Mouse (Mus musculus) liver, embryonic 11.5 days (tissue): ENCODE results near the gene Ccdc170. TPM values are rescaled to one million over a fixed set of nuclear protein-coding genes. Genes with fewer than 3 reads are reported as not detected.

Experiments used
- ATAC-seq: fragments of 200-750 bp; cut with Nextera tagmentation; replicated peaks from 2 replicates; pipeline ENCODE4 v1.8.0; 2017; ENCODE audit warnings: moderate number of reproducible peaks, mild to moderate bottlenecking, moderate TSS enrichment, moderate library complexity; ENCODE audit not compliant: low FRiP score
- DNase-seq: peaks from one replicate; pipeline ENCODE4 v3.0.0-alpha.2; 2017; ENCODE audit warnings: low spot score
- H3K27ac ChIP-seq: fragments of 300-500 bp; sonication (generic); 2 replicates; pipeline ENCODE4 v1.5.1; 2014; ENCODE audit warnings: mild to moderate bottlenecking, low read depth, low read length, control low read depth
- H3K27me3 ChIP-seq: fragments of 300-500 bp; sonication (generic); replicated peaks from 2 replicates; pipeline ENCODE4 v1.6.1; 2014; ENCODE audit warnings: low read length, mixed read lengths; ENCODE audit not compliant: control insufficient read depth, insufficient read depth
- H3K36me3 ChIP-seq: fragments of 300-500 bp; sonication (generic); 2 replicates; pipeline ENCODE4 v1.6.1; 2014; ENCODE audit warnings: mild to moderate bottlenecking, low read length, moderate library complexity, mixed read lengths; ENCODE audit not compliant: control insufficient read depth, insufficient read depth
- H3K4me1 ChIP-seq: fragments of 300-500 bp; sonication (generic); replicated peaks from 2 replicates; pipeline ENCODE4 v1.6.1; 2014; ENCODE audit warnings: low read length, mixed read lengths; ENCODE audit not compliant: control insufficient read depth, insufficient read depth
- H3K4me2 ChIP-seq: fragments of 300-500 bp; sonication (generic); 2 replicates; pipeline ENCODE4 v1.6.1; 2014; ENCODE audit warnings: mild to moderate bottlenecking, control low read depth, moderate library complexity
- H3K4me3 ChIP-seq: fragments of 300-500 bp; sonication (generic); 2 replicates; pipeline ENCODE4 v1.5.1; 2014; ENCODE audit warnings: low read depth, low read length, control low read depth
- H3K9ac ChIP-seq: fragments of 300-500 bp; sonication (generic); 2 replicates; pipeline ENCODE4 v1.6.1; 2014; ENCODE audit warnings: low read depth, low read length, control low read depth
- H3K9me3 ChIP-seq: fragments of 300-500 bp; sonication (generic); 2 replicates; pipeline ENCODE4 v1.6.1; 2016; ENCODE audit warnings: low read length, inconsistent platforms, mixed read lengths; ENCODE audit not compliant: control insufficient read depth
- WGBS: fragments of 180-500 bp; shearing (Covaris S2); extraction: QIAGEN DNeasy Blood & Tissue Kit; methylation state at CpG from one replicate; pipeline ENCODE4 v1.1.7; 2014; 5-methylcytosine and 5-hydroxymethylcytosine counted together
- polyA plus RNA-seq: library from polyadenylated mRNA; unstranded; fragments of >200 nt; fragmentation: Nextera tagmentation; extraction: Ambion mirVana; gene quantifications from 2 replicates; pipeline ENCODE4 v1.2.1, GENCODE M21; 2014

Gene Ccdc170
- polyA plus RNA-seq, 1 experiment from 2014 or later: not detected

DNA sequence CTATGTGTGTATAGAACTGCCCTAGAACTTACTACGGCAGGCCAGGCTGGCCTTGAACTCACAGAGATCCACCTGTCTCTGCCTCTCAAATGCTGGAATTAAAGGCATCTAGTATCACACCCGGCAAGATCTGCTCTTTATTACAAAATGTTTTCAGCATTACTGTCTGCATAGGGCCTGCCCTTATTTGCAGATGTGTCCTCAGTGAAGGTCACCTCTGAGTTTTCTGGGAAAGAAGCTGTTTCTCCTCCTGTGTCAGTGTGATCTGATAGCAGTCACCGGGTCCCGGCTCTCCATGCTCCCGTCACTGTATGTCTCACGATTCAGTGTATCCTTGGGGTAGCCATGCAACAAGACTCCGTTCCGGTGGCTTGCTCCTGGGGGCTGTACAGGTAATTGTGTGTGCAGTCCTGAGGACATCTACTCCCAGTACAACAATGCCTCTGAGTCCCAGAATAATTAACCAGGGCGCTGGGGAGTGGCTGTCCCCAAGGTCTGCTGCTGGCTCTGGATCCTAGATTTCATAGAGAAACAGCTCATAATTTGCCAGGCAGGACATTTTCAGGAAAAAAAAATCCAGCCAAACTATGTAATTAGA is 48.4 kb downstream of the Ccdc170 start:
- no peak for DNase-seq
- 83% methylated on average over 9 of the region's 9 CpGs for WGBS
- no peak for ATAC-seq
- Histone ChIP-seq H3K9me3 (no peaks in the 10 kb centered on the region), H3K36me3 (no peaks in the 10 kb centered on the region), H3K4me3 (no peak overlapping the region), H3K27ac (no peak overlapping the region), H3K4me2 (no peak overlapping the region), H3K27me3 (no peaks in the 10 kb centered on the region), H3K4me1 (no peaks in the 10 kb centered on the region), H3K9ac (no peak overlapping the region)

DNA sequence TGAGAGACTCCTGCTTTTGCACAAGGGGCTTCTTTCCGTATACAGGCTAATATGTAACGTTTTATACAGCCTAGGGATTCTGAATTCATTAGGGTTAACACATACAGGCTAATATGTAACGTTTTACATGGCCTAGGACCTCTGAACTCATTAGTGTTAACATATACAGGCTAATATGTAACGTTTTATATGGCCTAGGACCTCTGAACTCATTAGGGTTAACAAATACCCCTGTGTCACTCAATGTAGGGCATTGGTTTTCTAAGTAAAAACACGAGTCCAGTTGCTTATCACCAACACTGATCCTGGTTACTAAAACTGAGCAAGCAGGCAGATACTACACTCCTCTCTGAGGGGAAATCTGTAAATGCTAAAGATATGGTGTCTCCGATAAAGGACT is 49.6 kb downstream of the Ccdc170 start:
- no peaks in the 10 kb centered on the region for H3K27me3 ChIP-seq
- no peak overlapping the region for H3K27ac ChIP-seq
- no peak for DNase-seq
- H3K4me2 ChIP-seq: no peak overlapping the region
- 64% methylated on average over 6 of the region's 6 CpGs for WGBS
- H3K4me1 ChIP-seq: no peaks in the 10 kb centered on the region
- no peak overlapping the region for H3K9ac ChIP-seq
- H3K4me3 ChIP-seq: no peak overlapping the region
- ATAC-seq: no peak
- H3K9me3 ChIP-seq: no peaks in the 10 kb centered on the region
- no peaks in the 10 kb centered on the region for H3K36me3 ChIP-seq

DNA sequence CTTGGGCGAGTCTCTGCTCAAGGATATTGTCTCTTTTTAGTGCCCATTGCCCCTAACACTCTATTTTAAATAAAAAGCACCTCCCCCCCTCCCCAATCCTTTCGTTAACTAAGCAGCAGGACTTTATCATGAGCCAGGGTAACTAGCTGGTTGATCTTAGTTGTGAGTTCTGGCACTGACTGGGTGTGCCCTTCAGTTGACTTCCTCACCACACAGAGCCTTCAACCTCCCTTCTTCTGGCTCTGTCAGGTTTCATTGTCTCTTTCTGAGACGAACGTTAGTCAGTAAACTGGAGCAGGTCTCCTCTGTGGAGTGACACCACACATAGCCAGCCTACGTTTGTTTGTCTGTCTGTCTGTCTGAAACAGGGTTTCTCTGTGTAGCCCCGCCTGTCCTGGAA is 50.4 kb downstream of the Ccdc170 start:
- ATAC-seq (no peak), DNase-seq (no peak)
- no peaks in the 10 kb centered on the region for H3K4me1 ChIP-seq
- H3K36me3 ChIP-seq: no peaks in the 10 kb centered on the region
- no peak overlapping the region for H3K4me2 ChIP-seq
- no peaks in the 10 kb centered on the region for H3K27me3 ChIP-seq
- H3K27ac ChIP-seq: no peak overlapping the region
- no peaks in the 10 kb centered on the region for H3K9me3 ChIP-seq
- 65% methylated on average over 6 of the region's 6 CpGs for WGBS
- no peak overlapping the region for H3K9ac ChIP-seq
- H3K4me3 ChIP-seq: no peak overlapping the region

DNA sequence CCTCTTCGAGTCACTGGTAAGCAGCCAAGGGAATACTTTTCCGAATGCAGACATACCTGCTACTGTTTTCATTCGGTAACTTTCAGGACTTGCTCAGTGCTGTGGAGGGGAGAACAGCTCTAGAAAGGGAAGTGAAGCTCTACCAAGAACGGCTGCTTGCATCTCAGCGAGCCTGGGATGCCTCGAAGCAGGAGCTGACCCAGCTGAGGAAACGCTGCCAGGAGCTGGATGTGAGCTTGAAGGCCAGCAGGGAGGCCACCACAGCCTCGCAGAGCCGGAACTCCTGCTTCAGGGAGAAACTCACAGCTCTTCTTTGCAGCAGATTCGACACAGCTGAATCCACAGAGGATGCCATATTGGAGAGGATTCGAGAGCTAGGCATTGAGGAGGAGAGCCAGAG is 51.6 kb downstream of the Ccdc170 start:
- H3K9ac ChIP-seq: no peak overlapping the region
- H3K36me3 ChIP-seq: no peaks in the 10 kb centered on the region
- H3K4me3 ChIP-seq: no peak overlapping the region
- H3K4me1 ChIP-seq: no peaks in the 10 kb centered on the region
- H3K9me3 ChIP-seq: no peaks in the 10 kb centered on the region
- no peaks in the 10 kb centered on the region for H3K27me3 ChIP-seq
- no peak overlapping the region for H3K27ac ChIP-seq
- 78% methylated on average over 11 of the region's 11 CpGs for WGBS
- DNase-seq (no peak), ATAC-seq (no peak)
- no peak overlapping the region for H3K4me2 ChIP-seq

DNA sequence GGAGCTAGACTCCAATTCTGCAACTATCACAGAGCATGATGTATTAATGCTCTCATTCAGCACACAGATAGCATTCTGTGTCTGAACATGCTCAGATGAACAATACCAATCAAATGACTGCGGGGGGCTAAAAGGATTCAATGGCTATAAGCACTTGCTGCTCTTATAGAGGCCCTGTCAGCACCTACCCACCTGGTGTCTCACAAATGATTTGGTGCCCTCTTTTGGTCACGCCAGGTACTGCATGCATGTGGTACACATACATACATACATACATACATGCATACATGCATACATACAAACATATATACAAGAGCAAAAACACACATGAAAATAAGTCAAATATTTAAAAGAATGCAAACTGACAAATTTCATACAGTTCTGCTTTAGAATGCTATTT is 63.2 kb downstream of the Ccdc170 start:
- Histone ChIP-seq H3K4me1 (no peaks in the 10 kb centered on the region), H3K27ac (no peak overlapping the region), H3K9me3 (no peaks in the 10 kb centered on the region), H3K9ac (no peak overlapping the region), H3K36me3 (no peaks in the 10 kb centered on the region), H3K4me3 (no peak overlapping the region), H3K4me2 (no peak overlapping the region), H3K27me3 (no peaks in the 10 kb centered on the region)
- DNase-seq (no peak), ATAC-seq (no peak)
- WGBS: 88% methylated on average over 2 of the region's 2 CpGs

DNA sequence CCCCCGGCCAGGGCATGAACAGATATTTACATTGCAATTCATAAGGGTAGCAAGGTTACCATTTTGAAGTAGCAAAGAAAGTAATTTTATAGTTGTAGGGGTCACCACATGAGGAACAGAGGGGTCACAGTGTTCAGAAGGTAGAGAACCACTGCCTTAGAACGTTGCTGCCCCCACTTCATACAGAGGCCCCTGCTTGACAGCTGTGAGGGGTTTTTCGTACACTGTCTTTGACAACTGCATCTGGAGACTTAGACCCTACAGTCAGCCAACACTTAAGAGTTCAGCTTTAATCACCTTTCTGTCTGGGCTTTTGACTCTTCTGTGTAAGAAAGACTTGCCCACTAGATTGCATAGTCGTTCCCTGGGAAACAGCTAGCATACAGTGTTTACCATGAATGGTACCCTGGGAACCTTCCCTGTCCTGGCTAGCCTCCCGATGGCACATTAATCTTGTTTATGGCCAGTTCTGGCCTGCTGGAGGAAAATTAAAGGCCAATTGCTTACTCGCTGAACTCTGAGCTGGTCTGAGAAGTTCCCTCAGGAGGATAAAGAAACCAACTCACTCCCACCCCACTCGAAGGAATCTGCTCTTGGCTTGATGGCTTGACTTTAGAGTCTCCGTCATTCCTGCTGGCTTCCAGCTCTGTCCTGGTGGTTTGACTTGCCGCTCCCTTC is 71.3 kb downstream of the Ccdc170 start:
- ATAC-seq: no peak
- no peaks in the 10 kb centered on the region for H3K36me3 ChIP-seq
- H3K4me1 ChIP-seq: no peaks in the 10 kb centered on the region
- no peaks in the 10 kb centered on the region for H3K27me3 ChIP-seq
- no peaks in the 10 kb centered on the region for H3K9me3 ChIP-seq
- H3K9ac ChIP-seq: no peak overlapping the region
- no peak overlapping the region for H3K4me2 ChIP-seq
- H3K4me3 ChIP-seq: no peak overlapping the region
- no peak for DNase-seq
- no peak overlapping the region for H3K27ac ChIP-seq
- WGBS: 72% methylated on average over 9 of the region's 9 CpGs

DNA sequence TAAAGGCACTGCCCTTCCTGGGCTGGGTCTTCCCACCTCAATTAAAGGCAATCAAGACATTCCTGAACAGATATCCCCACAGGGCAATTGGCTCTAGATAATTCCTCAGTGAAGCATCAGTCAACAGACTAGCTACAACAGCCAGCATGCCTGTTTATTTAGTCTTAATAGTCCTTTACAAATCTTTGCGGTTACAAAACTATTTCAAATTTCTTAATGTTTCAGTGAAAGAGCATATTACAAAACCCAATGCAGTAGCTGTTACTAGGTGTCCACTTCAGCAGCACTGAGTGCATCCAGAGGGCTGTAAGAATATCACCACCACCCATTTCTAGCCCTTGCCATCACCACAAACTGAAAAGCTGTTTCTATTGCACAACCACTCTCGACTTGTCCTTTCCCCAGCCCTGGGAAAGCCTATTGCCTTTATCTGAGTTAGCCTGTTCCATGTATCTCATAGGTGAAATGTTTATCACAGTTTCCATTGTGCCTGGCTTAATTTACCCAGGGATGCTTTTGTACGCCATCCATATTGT is 74.6 kb downstream of the Ccdc170 start:
- no peaks in the 10 kb centered on the region for H3K36me3 ChIP-seq
- H3K27me3 ChIP-seq: no peaks in the 10 kb centered on the region
- 72% methylated on average over 3 of the region's 3 CpGs for whole genome bisulfite sequencing
- no peak overlapping the region for H3K4me3 ChIP-seq
- H3K4me1 ChIP-seq: no peaks in the 10 kb centered on the region
- H3K9ac ChIP-seq: no peak overlapping the region
- H3K9me3 ChIP-seq: no peaks in the 10 kb centered on the region
- no peak overlapping the region for H3K27ac ChIP-seq
- DNase-seq: no peak
- ATAC-seq: no peak
- no peak overlapping the region for H3K4me2 ChIP-seq

DNA sequence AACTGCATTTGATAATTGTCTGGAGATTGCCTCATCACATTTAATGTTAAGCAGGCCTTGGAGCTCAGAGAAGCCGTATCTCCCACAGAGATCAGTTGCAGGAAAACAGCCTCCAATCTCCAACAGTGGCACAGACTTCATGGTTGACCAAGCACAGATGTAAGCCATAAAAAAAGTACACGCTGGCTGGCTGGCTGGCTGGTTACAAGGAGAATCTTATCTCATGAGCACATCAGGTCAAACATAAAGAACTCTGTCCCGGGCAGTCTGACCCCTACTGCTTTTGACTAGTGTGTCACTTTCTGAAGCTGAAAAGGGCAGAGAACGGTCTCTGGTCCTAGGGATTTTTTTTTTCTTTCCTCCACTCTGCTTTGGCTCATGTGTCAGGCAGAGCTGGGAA is 76.8 kb downstream of the Ccdc170 start:
- Histone ChIP-seq H3K27me3 (no peaks in the 10 kb centered on the region), H3K27ac (no peak overlapping the region), H3K36me3 (no peaks in the 10 kb centered on the region), H3K4me3 (no peak overlapping the region), H3K4me1 (no peaks in the 10 kb centered on the region), H3K4me2 (no peak overlapping the region), H3K9me3 (no peaks in the 10 kb centered on the region), H3K9ac (no peak overlapping the region)
- DNase-seq (no peak), ATAC-seq (no peak)
- WGBS: 55% methylated on average over 4 of the region's 4 CpGs

DNA sequence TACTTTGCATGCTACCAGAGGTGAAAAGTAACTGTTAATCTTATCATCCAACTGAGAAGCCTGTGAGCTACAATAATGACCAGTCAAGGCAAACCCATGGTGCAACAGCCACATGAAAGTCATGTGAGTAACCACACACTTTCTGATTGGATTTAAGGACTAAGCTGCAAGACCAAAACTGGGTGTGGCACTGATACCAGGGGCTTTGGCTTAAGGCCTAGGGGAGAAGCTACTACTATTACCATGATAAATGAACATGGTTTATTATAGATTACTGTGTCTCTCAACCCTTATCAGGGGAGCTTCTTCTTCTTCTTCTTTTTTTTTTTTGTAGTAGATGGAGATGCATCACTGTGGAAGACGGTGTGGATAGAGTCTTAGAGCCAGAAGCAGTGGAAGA is 82.8 kb downstream of the Ccdc170 start:
- H3K9ac ChIP-seq: no peak overlapping the region
- ATAC-seq (no peak), DNase-seq (no peak)
- no peak overlapping the region for H3K4me2 ChIP-seq
- no peak overlapping the region for H3K4me3 ChIP-seq
- no peaks in the 10 kb centered on the region for H3K36me3 ChIP-seq
- no peaks in the 10 kb centered on the region for H3K9me3 ChIP-seq
- no peaks in the 10 kb centered on the region for H3K4me1 ChIP-seq
- no peak overlapping the region for H3K27ac ChIP-seq
- H3K27me3 ChIP-seq: no peaks in the 10 kb centered on the region
- 67% methylated on average over 1 of the region's 1 CpGs for WGBS
